Mouse (Mus musculus) layer of hippocampus, adult 8-10 months (tissue): ENCODE results near the gene Atp6v1e2. TPM values are rescaled to one million over a fixed set of nuclear protein-coding genes. Genes with fewer than 3 reads are reported as not detected.

ENCODE experiments used
- DNase-seq, 2 experiments: peaks; one replicate each; pipeline ENCODE4 v3.0.0; 2022; ENCODE audit warnings: low spot score in 2 of 2
- total RNA-seq, 4 experiments: library from RNA; stranded (reverse); gene quantifications; 2 replicates each; pipeline ENCODE4 v1.2.4; 2022

Gene Atp6v1e2
- total RNA-seq, result not detected

GRCm38 (mm10) chr17:86947840-86948796, at the start of gene Atp6v1e2:
Atp6v1e2 (minus strand) TSS chr17:86947897.
- DNase-seq, result no peak

- no peak for DNase-seq
These were observed 49.6 kb upstream of the Atp6v1e2 start for GRCm38 (mm10) chr17:86997323-86997722.

- no peak for DNase-seq
These were observed 43.6 kb upstream of the Atp6v1e2 start for GRCm38 (mm10) chr17:86991306-86991705.

- DNase-seq, result no peak
These were observed 41.0 kb upstream of the Atp6v1e2 start for GRCm38 (mm10) chr17:86988601-86989184.

- no peak for DNase-seq
These were observed 40.5 kb upstream of the Atp6v1e2 start for GRCm38 (mm10) chr17:86988161-86988560.

GRCm38 (mm10) chr17:86986449-86987138, 38.9 kb upstream of the Atp6v1e2 start:
- no peak for DNase-seq

GRCm38 (mm10) chr17:86982497-86982896, 34.8 kb upstream of the Atp6v1e2 start:
- DNase-seq, result no peak

- DNase-seq, result no peak
These were observed 34.0 kb upstream of the Atp6v1e2 start for GRCm38 (mm10) chr17:86981701-86982100.

GRCm38 (mm10) chr17:86981205-86981604, 33.5 kb upstream of the Atp6v1e2 start:
- DNase-seq, result no peak

- no peak for DNase-seq
These were observed 30.8 kb upstream of the Atp6v1e2 start for GRCm38 (mm10) chr17:86978496-86978895.

GRCm38 (mm10) chr17:86976387-86976786, 28.7 kb upstream of the Atp6v1e2 start:
- DNase-seq, result no peak

GRCm38 (mm10) chr17:86973097-86973496, 25.4 kb upstream of the Atp6v1e2 start:
- no peak for DNase-seq

GRCm38 (mm10) chr17:86971860-86972259, 24.2 kb upstream of the Atp6v1e2 start:
- DNase-seq, result no peak

- no peak for DNase-seq
These were observed 23.3 kb upstream of the Atp6v1e2 start for GRCm38 (mm10) chr17:86971036-86971435.

- DNase-seq, result no peak
These were observed 22.5 kb upstream of the Atp6v1e2 start for GRCm38 (mm10) chr17:86970026-86970750.

GRCm38 (mm10) chr17:86969582-86969981, 21.9 kb upstream of the Atp6v1e2 start:
- no peak for DNase-seq

GRCm38 (mm10) chr17:86968581-86968980, 20.9 kb upstream of the Atp6v1e2 start:
- no peak for DNase-seq

GRCm38 (mm10) chr17:86967536-86968525, 20.1 kb upstream of the Atp6v1e2 start:
- no peak for DNase-seq

- DNase-seq, result no peak
These were observed 19.4 kb upstream of the Atp6v1e2 start for GRCm38 (mm10) chr17:86967048-86967447.

- DNase-seq, result no peak
These were observed 18.3 kb upstream of the Atp6v1e2 start for GRCm38 (mm10) chr17:86966040-86966439.
